Mouse (Mus musculus) thymus, postnatal 10 days (tissue): ENCODE data around the gene Efemp2.

ENCODE experiments used
- DNase-seq, 2 experiments: peaks; one replicate each; pipeline ENCODE4 v3.0.0; 2021; ENCODE audit warnings: low spot score in 2 of 2

Efemp2 gene

DNA sequence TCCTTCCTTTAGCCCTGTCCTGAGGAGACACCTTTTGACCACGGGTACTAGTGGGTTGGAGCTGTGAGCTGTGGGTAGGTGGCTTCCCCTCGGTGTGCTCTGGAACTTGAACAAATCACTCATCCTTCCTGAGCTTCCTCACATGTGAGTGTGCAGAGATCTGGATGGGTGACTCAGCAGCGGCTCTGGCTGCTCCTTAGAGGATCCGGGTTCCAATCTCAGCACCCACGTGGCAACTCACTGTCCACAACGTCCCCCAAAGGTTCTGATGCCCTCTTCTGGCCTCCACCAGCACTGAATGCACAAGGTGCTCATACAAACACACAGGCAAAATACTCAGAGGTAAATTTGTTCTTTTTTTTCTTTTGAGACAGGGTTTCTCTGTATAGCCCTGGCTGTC, 22.0 kb upstream of the Efemp2 start:
- DNase-seq = no peak

DNA sequence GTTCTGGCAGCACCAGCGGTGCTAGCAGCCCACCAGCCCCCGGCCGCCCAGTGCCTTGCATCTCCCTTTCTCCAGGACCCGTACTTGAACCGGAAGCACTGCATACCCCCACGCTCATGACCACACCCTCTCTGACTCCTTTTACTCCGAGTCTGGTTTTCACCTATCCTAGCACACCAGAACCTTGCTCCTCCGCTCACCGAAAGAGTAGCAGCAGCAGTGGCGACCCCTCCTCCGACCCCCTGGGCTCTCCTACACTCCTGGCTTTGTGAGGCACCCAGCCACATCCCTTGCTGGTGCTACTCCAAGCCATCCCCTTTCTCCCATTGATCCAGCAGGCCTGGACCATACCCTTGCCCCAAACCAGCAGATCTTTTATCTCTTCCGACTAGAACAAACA, 18.7 kb upstream of the Efemp2 start:
- DNase-seq = no peak

DNA sequence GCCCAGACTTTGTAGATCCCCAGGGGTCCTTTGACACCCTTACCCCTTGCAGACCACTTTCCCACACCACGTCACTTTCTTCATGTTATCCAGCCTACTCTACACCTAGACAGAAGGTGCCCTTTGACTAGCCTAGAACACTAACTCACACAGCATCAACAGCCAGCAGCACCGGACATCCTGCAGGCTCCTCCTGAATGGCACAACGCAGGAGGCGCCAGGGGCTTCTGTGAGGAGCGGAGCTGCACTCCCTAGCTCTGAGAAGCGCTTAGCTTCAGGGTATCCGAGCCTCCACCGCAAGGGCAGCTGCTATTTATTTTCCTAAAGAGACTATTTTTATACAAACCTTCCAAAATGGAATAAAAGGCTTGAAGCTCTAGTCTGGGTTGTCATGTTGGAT, 18.2 kb upstream of the Efemp2 start:
- no peak for DNase-seq

DNA sequence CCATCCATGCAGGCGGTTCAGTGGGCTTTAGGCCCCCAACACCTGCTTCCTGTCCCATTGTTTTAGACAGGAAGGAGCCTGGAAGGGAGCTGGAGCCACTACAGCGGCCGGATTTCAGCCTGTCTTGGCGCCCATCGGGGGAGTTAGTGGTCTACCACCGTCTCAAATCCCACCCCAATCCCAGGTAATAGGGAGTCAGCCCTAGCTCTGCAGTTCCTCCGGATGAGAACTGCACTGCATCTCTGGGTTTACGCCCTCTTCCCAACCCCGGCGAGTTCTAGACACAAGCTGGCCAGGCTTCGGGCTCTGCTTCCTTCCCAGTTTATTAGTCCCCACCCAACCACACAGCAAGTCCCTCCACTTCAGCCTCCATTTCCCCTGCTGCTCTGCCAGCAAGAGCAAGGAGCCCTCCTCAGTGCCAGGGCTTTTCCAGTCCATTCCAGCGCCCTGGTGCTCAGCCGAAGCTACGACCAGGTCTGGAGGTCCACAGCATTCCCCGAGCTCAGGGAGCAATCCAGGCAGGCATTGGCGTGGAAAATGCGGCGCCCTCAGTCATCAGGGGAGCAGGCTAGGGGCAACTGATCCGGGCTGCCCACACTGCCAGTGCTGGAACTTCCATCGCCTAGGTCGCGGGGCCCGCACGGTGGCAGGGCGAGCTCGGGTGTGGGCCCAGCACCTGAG, 17.4 kb upstream of the Efemp2 start:
- DNase-seq = no peak

DNA sequence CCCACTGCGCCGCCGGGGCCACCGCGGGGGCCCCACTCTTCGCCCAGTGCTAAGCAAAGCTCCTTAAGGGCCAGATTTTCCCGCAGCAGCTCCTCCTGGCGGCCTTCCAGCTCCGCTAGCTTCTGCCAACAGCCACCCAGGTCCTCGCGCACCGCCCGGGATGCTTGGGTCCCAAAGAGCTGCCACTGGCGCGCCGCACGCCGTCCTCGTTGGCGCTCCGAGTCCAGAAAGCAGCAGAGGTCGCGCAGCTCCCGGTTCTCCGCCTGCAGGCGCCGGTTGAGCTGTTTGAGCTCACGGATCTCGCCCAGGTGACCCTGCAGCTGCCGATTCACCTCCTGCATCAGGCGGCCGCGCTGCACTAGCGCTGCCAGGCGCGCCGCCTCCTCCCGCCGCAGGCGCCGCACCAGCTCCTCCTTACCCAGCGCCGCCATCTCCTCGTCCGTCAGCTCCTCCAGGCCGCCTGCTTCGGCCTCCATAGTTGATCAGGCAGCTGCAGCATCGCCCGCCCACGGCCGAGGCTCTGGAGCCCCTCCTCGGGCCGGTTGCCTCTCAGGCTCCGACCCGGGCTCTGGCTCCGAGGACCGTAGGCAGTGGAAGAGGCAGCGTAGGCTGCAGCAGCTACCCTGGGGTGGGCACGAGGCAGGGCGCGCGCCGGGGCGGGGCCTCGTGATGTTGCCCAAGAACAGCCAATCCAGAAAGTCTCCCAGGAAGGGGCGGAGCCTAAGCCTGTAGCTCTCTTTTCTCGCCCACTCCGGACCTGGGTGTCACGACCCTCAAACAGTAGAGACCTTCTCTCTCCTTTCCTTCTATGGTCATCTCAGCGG, 16.6 kb upstream of the Efemp2 start:
- DNase-seq = peak; percentile 94 to 96

- DNase-seq = no peak
Measured at GRCm38 (mm10) chr19:5457746-5458442, 15.9 kb upstream of the Efemp2 start, which contains the start of gene Ccdc85b. TSS of gene Ccdc85b (minus strand) at chr19:5457894.

DNA sequence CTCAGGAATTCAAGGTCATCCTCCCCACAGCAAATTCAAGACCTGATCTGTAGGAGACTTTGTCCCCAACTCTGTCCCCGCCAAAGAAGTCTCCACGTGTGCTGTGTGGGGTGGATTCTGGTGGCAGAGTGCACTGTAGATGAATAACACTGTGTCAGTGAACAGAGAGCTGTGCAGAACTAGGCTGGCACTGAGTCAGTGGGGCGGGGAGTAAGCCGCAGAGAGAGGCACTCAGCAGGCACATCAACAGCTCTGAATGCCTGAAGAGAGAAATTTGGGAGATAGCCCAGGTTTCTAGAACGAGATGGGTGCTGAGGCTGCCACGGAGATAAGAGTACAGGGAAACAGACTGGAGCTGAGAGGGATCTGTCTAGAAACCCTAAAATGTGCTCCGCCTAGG, 14.7 kb upstream of the Efemp2 start:
- DNase-seq = no peak

GRCm38 (mm10) chr19:5459896-5460295, 13.9 kb upstream of the Efemp2 start:
- no peak for DNase-seq

GRCm38 (mm10) chr19:5460465-5460911, 13.3 kb upstream of the Efemp2 start, which contains the start of gene Fibp:
TSS of gene Fibp (plus strand) at chr19:5460615.
- DNase-seq = peak; percentile 65 to 81

- DNase-seq = no peak
Measured at GRCm38 (mm10) chr19:5461411-5461810, 12.3 kb upstream of the Efemp2 start.

DNA sequence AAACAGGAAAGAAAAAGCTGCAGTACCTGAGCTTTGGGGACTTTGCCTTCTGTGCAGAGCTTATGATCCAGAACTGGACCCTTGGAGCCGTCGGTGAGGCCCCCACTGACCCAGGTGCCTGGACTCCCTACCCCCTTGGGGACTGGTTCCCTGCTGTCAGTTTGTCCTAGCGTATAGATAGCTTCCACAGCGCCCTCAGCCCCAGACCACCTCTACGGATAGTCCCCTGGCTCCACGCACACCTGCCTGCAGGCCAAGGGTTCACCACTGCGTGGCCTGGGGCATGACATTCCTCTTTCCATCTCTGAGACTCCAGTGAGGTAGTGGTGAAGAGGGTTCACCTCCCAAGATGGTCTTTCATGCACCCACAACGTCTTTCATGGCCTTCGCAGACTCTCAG, 10.5 kb upstream of the Efemp2 start:
- DNase-seq = no peak

- peak; percentile 50 to 75 for DNase-seq
Measured at GRCm38 (mm10) chr19:5463791-5464562, 9.8 kb upstream of the Efemp2 start.

GRCm38 (mm10) chr19:5465037-5465436, 8.7 kb upstream of the Efemp2 start:
- no peak for DNase-seq

DNA sequence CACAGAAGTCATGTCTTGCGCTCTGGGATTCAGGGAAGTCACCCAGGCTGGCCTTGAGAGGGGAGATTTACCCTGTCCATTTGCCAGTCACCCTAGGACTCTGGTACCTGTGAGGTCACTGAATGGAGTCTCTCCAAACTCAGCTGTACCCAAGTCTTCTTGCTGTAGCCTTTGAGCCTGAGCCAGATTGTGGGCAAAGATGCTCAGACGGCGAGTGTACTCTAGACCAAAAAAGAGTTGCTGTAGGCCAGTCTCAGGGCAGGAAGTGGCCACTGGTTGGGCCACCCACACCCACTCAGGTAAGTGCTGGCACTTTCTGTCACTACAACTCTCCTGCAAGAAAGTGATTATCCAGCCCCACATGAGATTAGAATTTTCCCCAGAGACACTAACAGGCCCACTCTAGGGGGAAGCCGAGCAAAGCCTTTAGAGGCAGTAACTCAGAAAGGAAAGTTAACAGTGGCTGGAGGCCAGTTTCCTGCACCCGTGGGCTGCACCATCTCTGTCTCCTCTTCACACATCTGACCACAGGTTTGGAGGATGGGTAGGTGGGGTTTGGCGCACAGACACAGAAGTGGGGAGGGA, 6.7 kb upstream of the Efemp2 start:
- DNase-seq = no peak

DNA sequence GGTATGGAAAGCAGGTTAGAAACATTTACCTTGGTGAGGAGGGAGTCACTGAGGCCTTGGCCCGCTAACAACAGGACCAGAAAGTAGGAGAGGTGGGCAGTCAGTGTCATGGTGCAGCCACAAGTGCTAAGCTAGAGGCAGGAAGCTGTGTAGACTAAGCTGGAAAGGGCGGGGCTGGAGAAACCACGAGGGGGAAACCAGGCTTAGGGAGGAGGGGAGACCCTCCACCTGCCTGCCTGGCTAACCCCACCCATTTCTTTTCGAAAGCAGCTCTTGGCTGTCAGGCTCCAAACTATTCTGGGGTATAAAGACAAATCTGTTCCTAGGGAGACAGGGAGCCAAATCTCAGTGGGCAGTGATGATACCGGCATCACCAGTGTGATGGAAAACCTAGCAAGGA, 5.4 kb upstream of the Efemp2 start, which contains the start of gene Ctsw:
Ctsw (minus strand) TSS at position 134 of the 400 bp plus-strand sequence.
- DNase-seq = peak; percentile 67 to 69

- DNase-seq = no peak
Measured at GRCm38 (mm10) chr19:5471846-5472245, 1.9 kb upstream of the Efemp2 start.

DNA sequence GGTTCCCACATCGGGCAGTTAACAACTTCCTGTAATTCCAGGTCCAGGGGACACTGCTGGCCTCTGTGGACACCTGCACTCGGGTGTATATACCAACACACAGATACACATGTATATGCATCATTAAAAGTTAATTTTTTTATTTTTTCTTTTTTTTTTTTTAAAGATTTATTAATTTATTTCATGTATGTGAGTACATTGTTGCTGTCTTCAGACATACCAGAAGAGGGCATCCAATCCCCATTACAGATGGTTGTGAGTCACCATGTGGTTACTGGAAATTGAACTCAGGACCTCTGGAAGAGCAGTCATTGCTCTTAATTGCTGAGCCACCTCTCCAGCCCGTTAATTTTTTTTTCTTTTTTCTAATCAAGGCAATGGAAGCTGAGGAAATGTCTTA, 897 bp upstream of the Efemp2 start:
- no peak for DNase-seq

DNA sequence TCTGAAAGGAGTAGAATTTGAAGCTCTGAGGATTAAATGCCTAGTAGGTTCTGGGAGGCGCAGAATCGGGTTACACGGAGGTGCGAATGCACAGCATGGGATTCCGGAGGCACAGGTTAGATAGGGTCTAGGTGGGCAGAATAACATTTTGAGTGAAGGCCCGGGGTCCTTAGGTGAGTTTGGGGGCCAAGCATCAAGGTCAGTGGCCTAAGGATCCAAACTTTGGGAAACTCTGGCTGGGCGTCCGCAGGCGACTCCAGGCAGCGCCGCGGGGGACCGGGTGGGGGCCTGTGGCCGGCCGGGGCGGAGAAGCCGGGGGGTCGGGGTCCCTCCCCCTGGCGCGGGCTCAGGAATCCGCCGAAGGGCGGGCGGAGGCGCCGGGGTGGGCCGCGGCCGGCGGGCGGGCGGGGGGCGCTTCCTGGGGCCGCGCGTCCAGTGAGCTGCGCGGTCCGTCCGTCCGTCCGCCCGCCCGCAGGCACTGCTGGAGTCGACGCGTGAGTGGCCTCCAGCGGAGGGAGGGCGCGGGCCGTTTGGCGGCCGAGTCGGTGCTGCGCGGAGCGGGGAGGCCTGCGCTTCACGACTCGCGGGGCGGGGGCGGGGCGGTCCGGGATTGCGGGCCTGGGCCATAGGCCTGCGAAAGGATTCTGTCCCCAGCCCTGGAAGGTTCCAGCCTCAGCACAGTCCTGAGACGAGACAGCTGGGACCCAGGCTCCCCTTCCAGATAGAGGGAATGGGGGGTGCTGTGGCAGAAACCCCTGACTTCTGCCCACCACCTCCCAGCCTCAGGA, 721 bp downstream of the Efemp2 start:
- DNase-seq = no peak

DNA sequence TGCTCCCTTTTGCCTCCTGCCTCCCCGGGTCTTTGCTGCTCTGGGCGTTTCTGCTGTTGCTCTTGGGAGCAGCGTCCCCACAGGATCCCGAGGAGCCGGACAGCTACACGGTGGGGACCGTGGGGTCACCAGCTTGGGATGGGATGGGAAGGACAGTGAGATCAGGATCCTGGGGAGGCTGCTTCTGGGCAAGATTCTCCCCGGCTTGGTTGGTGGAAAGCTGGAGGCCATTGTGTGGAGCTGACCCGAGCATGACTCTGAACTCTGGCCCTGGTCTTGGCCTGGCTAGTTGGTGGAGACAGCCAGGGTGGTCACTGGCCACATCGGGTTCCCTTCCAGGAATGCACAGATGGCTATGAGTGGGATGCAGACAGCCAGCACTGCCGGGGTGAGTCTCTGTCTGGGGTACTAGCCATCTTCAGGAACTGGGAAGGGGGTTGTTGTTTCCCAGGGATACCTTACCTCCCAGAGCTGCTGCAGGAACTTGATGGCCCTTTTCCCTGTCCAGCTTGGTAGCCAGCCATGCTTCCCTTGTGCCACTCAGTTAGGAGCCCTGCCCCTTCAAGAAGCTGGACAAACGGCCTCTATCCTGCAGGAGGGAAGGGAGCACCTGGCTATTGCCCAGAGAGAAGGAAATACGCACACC, 1.4 kb downstream of the Efemp2 start:
- DNase-seq = no peak
